9 mouse cellular contexts compared by ENCODE assay signal in genomic region chr3:56357035-56357701, GRCm38 (mm10).
A peak's percentile ranks its signal among the peaks of the same experiment; 100 is the strongest.
DNase-seq lines count a peak whose midpoint lies in the region; ATAC-seq and TF ChIP-seq lines count a peak whose summit lies in the region.
"Had no signal": no experiment of that assay in that cellular context is flagged by ENCODE, and none has a peak within 500 bp of the region (broad histone marks: within the 10 kb centered on the region; RNA-seq: fewer than 3 reads in every experiment).

No protein-coding gene starts in this region.

- no peak for ATAC-seq in midbrain, embryonic 14.5 days (ENCODE audit: low FRiP score, low TSS enrichment)
- ATAC-seq in liver, postnatal 0 days = no peak

- no peaks in the 10 kb centered on the region for H3K9me3 ChIP-seq in midbrain, embryonic 14.5 days (ENCODE audit: control insufficient read depth, low read length)
- no peaks in the 10 kb centered on the region for H3K9me3 ChIP-seq in liver, postnatal 0 days (ENCODE audit: low read length)
- H3K9me3 ChIP-seq: lung, embryonic 15.5 days had no signal

- H3K27ac ChIP-seq in layer of hippocampus, adult 2 months = peak overlapping the region; percentile 75
- H3K27ac ChIP-seq in midbrain, embryonic 14.5 days (replicated peaks; ENCODE audit: low read depth, low read length) = peak overlapping the region; percentile 34; the same call in 1 of the 2 replicates
- H3K27ac ChIP-seq in liver, postnatal 0 days (ENCODE audit: low read depth) = no peak overlapping the region
- H3K27ac ChIP-seq: lung, embryonic 15.5 days had no signal

- H3K4me3 ChIP-seq in layer of hippocampus, adult 2 months = no peak overlapping the region
- H3K4me3 ChIP-seq in midbrain, embryonic 14.5 days (replicated peaks; ENCODE audit: low read depth, low read length) = no peak overlapping the region
- no peak overlapping the region for H3K4me3 ChIP-seq in liver, postnatal 0 days (ENCODE audit: low read depth, low read length)
- H3K4me3 ChIP-seq: lung, embryonic 15.5 days had no signal

- H3K9ac ChIP-seq in midbrain, embryonic 14.5 days (replicated peaks; ENCODE audit: low read length) = no peak overlapping the region
- H3K9ac ChIP-seq in liver, postnatal 0 days (replicated peaks) = no peak overlapping the region
- H3K9ac ChIP-seq: lung, embryonic 15.5 days had no signal

- no peak overlapping the region for H3K4me2 ChIP-seq in midbrain, embryonic 14.5 days (ENCODE audit: low read length)
- H3K4me2 ChIP-seq in liver, postnatal 0 days (ENCODE audit: low read depth, low read length) = no peak overlapping the region
- H3K4me2 ChIP-seq: lung, embryonic 15.5 days had no signal

- 54% methylated on average over 6 of the region's 6 CpGs for WGBS in midbrain, embryonic 14.5 days
- 56% methylated on average over 6 of the region's 6 CpGs for WGBS in liver, postnatal 0 days (ENCODE audit: insufficient replicate concordance)

- peak; percentile 22 to 23 for DNase-seq in layer of hippocampus, adult 2 months (ENCODE audit: low spot score in 2 of 2)
- DNase-seq in layer of hippocampus, postnatal 25 days (ENCODE audit: extremely low spot score in 1 of 2, low spot score in 1 of 2) = no peak
- peak; percentile 48 to 65 for DNase-seq in cerebellum, postnatal 25 days
- DNase-seq in forelimb bud, embryonic 11.5 days (ENCODE audit: low read depth, low spot score) = peak; percentile 36
- DNase-seq in midbrain, embryonic 14.5 days = peak; percentile 54
- no peak for DNase-seq in heart, postnatal 4 days
- no peak for DNase-seq in T-cell, adult 2 months (ENCODE audit: low spot score)
- no peak for DNase-seq in liver, postnatal 0 days

- H3K4me1 ChIP-seq in midbrain, embryonic 14.5 days (ENCODE audit: control insufficient read depth, insufficient read depth, low read length) = 0 out of 2 replicates have a peak, but pooled peaks cover 7% of the 10 kb centered on the region
- no peaks in the 10 kb centered on the region for H3K4me1 ChIP-seq in liver, postnatal 0 days (ENCODE audit: insufficient read depth)
- H3K4me1 ChIP-seq: lung, embryonic 15.5 days had no signal

- TF ChIP-seq EP300 in liver, postnatal 0 days (IDR thresholded peaks at IDR 0.05; ENCODE audit: low read depth) = no peak

- peak; percentile 23; the same call in 1 of the 2 replicates for TF ChIP-seq CTCF in layer of hippocampus, adult 2 months (conservative IDR thresholded peaks at IDR 0.05)
- no peak for TF ChIP-seq CTCF in liver, postnatal 0 days (IDR thresholded peaks at IDR 0.05; ENCODE audit: low read depth)

- no peaks in the 10 kb centered on the region for H3K36me3 ChIP-seq in midbrain, embryonic 14.5 days (ENCODE audit: control insufficient read depth, insufficient read depth, low read length)
- H3K36me3 ChIP-seq in liver, postnatal 0 days (replicated peaks; ENCODE audit: insufficient read depth, low read length) = no peaks in the 10 kb centered on the region
- H3K36me3 ChIP-seq: lung, embryonic 15.5 days had no signal

- H3K27me3 ChIP-seq in midbrain, embryonic 14.5 days (ENCODE audit: control insufficient read depth, insufficient read depth, low read length) = no peaks in the 10 kb centered on the region
- no peaks in the 10 kb centered on the region for H3K27me3 ChIP-seq in liver, postnatal 0 days (ENCODE audit: insufficient read depth, low read length)
- H3K27me3 ChIP-seq: lung, embryonic 15.5 days had no signal

Comparison
In these comparisons a context has a peak if more than half of its experiments do, and no peak if none do; other contexts are left out.
1. DNase-seq: peak in layer of hippocampus, adult 2 months (2 of 2), cerebellum, postnatal 25 days (2 of 2), forelimb bud, embryonic 11.5 days (single experiment) and midbrain, embryonic 14.5 days (single experiment); none in layer of hippocampus, postnatal 25 days (0 of 2), heart, postnatal 4 days (single experiment), T-cell, adult 2 months (single experiment) and liver, postnatal 0 days (single experiment).